Mouse (Mus musculus) left cerebral cortex, postnatal 10 days (tissue): Measurements from ENCODE around the gene Rab31. TPM values are rescaled to one million over a fixed set of nuclear protein-coding genes. Genes with fewer than 3 reads are reported as not detected.

Source experiments
- DNase-seq, 2 experiments: peaks; one replicate each; pipeline ENCODE4 v3.0.0; 2021 to 2022; ENCODE audit warnings: low spot score in 2 of 2, mixed read lengths in 1 of 2; ENCODE audit errors: extremely low spot score in 1 of 2
- intact Hi-C: fragments of 180-260 bp; cut with DNase I; formaldehyde crosslinking; loops from one replicate; pipeline ENCODE4 v1.15.1; 2025
- total RNA-seq, 2 experiments: library from RNA; stranded (reverse); gene quantifications; 2 replicates each; pipeline ENCODE4 v1.2.3; 2021

The Rab31 gene
- total RNA-seq, 2 experiments from 2014 or later = 82.5 to 84.5 TPM

- peak; percentile 96 to 99 for DNase-seq
- intact Hi-C loops = loop anchor here (5.0 kb wide), 1 partner anchor 169 kb away; the partner anchor contains the start of gene Ppp4r1
Measured at GRCm38 (mm10) chr17:65613463-65614412, 158.8 kb downstream of the Rab31 start, which contains the start of gene Vapa. TSS of gene Vapa (minus strand) at chr17:65613555.

- no peak for DNase-seq
- intact Hi-C loops = loop anchor here (5.0 kb wide), 1 partner anchor 169 kb away; the partner anchor contains the start of gene Ppp4r1
Measured at GRCm38 (mm10) chr17:65613142-65613462, 159.4 kb downstream of the Rab31 start.

- peak; percentile 20 to 71 for DNase-seq
- intact Hi-C loops = loop anchor here (5.0 kb wide), 1 partner anchor 170 kb away; the partner anchor contains the start of gene Ppp4r1
Measured at GRCm38 (mm10) chr17:65612391-65613141, 160.0 kb downstream of the Rab31 start.

- DNase-seq = no peak
- intact Hi-C loops = loop anchor here (5.0 kb wide), 1 partner anchor 171 kb away; the partner anchor contains the start of gene Ppp4r1
Measured at GRCm38 (mm10) chr17:65611721-65612120, 160.8 kb downstream of the Rab31 start.

GRCm38 (mm10) chr17:65608743-65609142, 163.8 kb downstream of the Rab31 start:
- intact Hi-C loops = no loop called here
- DNase-seq = no peak

GRCm38 (mm10) chr17:65608312-65608687, 164.3 kb downstream of the Rab31 start:
- no peak for DNase-seq
- intact Hi-C loops = no loop called here

GRCm38 (mm10) chr17:65607574-65608311, 164.8 kb downstream of the Rab31 start:
- intact Hi-C loops = no loop called here
- DNase-seq = no peak

GRCm38 (mm10) chr17:65606014-65606413, 166.5 kb downstream of the Rab31 start:
- intact Hi-C loops = no loop called here

GRCm38 (mm10) chr17:65604892-65605291, 167.7 kb downstream of the Rab31 start:
- intact Hi-C loops = no loop called here
- no peak for DNase-seq

More at GRCm38 (mm10) chr17:65606014-65606413, 166.5 kb downstream of the Rab31 start:
- no peak for DNase-seq

GRCm38 (mm10) chr17:65604315-65604714, 168.2 kb downstream of the Rab31 start:
- intact Hi-C loops = no loop called here
- DNase-seq = no peak

Other genes with a start within 250 kb of the Rab31 start
- 1 to 10 TPM; 1.3 to 2.0 TPM for gene Tmem232, start 232.0 kb downstream of the Rab31 start, total RNA-seq
- gene Vapa, start 159.2 kb downstream of the Rab31 start, total RNA-seq = 100 to 1,000 TPM; 187 to 197 TPM
- gene Txndc2, start 130.6 kb downstream of the Rab31 start, total RNA-seq = under 1 TPM; 0.24 to 0.65 TPM
- gene Ppp4r1, start 9.8 kb upstream of the Rab31 start, total RNA-seq = 10 to 100 TPM; 65.3 to 66.5 TPM
- gene Ralbp1, start 113.0 kb upstream of the Rab31 start, total RNA-seq = 10 to 100 TPM; 34.3 to 35.6 TPM
- 10 to 100 TPM; 25.6 to 27.4 TPM for gene Twsg1, start 178.5 kb upstream of the Rab31 start, total RNA-seq